Mouse (Mus musculus) intestine, postnatal 0 days (tissue): ENCODE measurements at regions not wholly inside any gene's neighbourhood (a gene's known extent, or its start where the extent isn't known, plus 50 kb on each side); places are given as distances from the start of the nearest gene placed in this dataset.

Experiments used
- ATAC-seq: fragments of 200-750 bp; cut with Nextera tagmentation; 2 replicates; pipeline ENCODE4 v1.8.0; 2017; ENCODE audit warnings: mild to moderate bottlenecking, moderate TSS enrichment, moderate library complexity
- H3K27ac ChIP-seq: fragments of 300-500 bp; sonication (generic); 2 replicates; pipeline ENCODE4 v1.5.1; 2014; ENCODE audit warnings: mild to moderate bottlenecking, low read depth, low read length, moderate library complexity
- H3K27me3 ChIP-seq: fragments of 300-500 bp; sonication (generic); replicated peaks from 2 replicates; pipeline ENCODE4 v1.6.1; 2014; ENCODE audit warnings: low read length, mixed read lengths; ENCODE audit not compliant: control insufficient read depth, insufficient read depth
- H3K36me3 ChIP-seq: fragments of 300-500 bp; sonication (generic); 2 replicates; pipeline ENCODE4 v1.6.1; 2014; ENCODE audit warnings: mild to moderate bottlenecking, moderate library complexity; ENCODE audit not compliant: control insufficient read depth, insufficient read depth
- H3K4me1 ChIP-seq: fragments of 300-500 bp; sonication (generic); replicated peaks from 2 replicates; pipeline ENCODE4 v1.6.1; 2014; ENCODE audit warnings: antibody characterized with exemption, low read length, mixed read lengths; ENCODE audit not compliant: control insufficient read depth, insufficient read depth
- H3K4me2 ChIP-seq: fragments of 300-500 bp; sonication (generic); replicated peaks from 2 replicates; pipeline ENCODE4 v1.6.1; 2014; ENCODE audit warnings: low read depth, mild to moderate bottlenecking, moderate library complexity
- H3K4me3 ChIP-seq: fragments of 300-500 bp; sonication (generic); 2 replicates; pipeline ENCODE4 v1.5.1; 2014; ENCODE audit warnings: low read depth, low read length
- H3K9ac ChIP-seq: fragments of 300-500 bp; sonication (generic); 2 replicates; pipeline ENCODE4 v1.6.1; 2014; ENCODE audit warnings: mild to moderate bottlenecking, low read depth, low read length
- H3K9me3 ChIP-seq: fragments of 300-500 bp; sonication (generic); 2 replicates; pipeline ENCODE4 v1.6.1; 2016; ENCODE audit warnings: mixed run types; ENCODE audit not compliant: control insufficient read depth
- CTCF ChIP-seq: sonication (generic); IDR thresholded peaks from 2 replicates; pipeline ENCODE4 v1.5.1; 2016; ENCODE audit warnings: low read depth, mild to moderate bottlenecking, control low read depth, antibody characterized with exemption, moderate library complexity
- WGBS: fragments of 180-500 bp; shearing (Covaris S2); extraction: QIAGEN DNeasy Blood & Tissue Kit; methylation state at CpG from one replicate; pipeline ENCODE4 v1.1.7; 2014; 5-methylcytosine and 5-hydroxymethylcytosine counted together

DNA sequence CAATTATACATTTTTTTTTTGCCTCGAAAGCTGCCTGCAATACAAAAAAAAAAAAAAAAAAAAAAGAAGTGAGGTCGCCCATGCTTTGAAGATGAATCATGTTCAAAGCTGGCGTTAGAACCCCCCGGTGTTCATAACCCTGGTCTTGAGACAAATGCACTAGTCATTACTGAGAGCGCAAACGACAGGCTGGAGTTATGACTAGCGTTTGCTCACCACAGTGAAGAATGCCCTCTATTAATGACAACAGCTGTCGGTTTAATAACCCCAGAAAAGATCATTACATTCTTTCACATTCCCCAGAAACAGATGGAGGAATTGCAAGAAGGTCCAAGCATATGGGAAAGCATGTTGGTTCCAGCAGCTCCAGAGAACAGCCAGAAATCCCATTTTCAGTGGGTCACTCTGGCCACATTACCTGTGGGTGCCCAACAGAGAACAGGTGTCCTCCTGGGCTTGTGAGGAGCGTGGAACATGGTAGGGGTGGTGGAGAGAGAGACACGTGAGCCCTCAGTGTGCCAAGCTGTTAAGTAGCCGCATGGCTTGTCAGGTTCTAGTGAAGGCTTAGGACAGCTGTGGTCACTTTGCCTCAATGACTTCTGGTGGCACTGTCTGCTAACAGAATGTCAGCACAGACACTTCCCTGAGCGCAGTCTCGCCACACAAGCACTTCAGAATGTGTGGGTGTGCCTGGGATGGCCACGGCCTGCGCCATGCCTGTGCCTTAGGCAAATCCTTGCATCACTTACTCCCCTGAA is 60.4 kb downstream of the Aipl1 start:
- Histone ChIP-seq H3K27ac (no peak overlapping the region), H3K4me3 (no peak overlapping the region), H3K9me3 (no peaks in the 10 kb centered on the region), H3K4me1 (no peaks in the 10 kb centered on the region), H3K9ac (no peak overlapping the region), H3K27me3 (no peaks in the 10 kb centered on the region), H3K4me2 (no peak overlapping the region), H3K36me3 (no peaks in the 10 kb centered on the region)
- no peak for ATAC-seq
- no peak for TF ChIP-seq CTCF
- 73% methylated on average over 15 of the region's 15 CpGs for WGBS

DNA sequence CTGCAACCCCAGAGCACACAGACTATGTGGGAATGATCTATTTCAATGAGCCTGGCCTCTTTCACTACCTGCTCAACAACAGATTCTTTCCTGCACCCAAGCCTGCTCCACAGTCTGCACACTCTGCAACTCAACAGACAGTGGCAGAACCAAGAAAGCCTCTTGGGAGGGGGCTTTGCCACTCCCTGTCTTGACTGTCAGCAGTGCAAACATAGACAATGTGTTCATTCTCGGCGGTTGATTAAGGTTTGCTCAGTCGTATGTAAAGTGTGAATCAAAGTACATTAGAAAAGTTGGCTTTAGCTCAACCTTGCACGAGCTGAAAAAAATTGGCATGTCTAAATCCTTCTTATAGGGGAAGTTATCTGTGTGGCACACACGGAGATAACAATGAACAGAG is 66.0 kb downstream of the Aipl1 start:
- 46% methylated on average over 5 of the region's 5 CpGs for WGBS
- Histone ChIP-seq H3K4me1 (no peaks in the 10 kb centered on the region), H3K4me3 (no peak overlapping the region), H3K9ac (no peak overlapping the region), H3K36me3 (no peaks in the 10 kb centered on the region), H3K4me2 (no peak overlapping the region), H3K9me3 (no peaks in the 10 kb centered on the region), H3K27ac (no peak overlapping the region), H3K27me3 (no peaks in the 10 kb centered on the region)
- ATAC-seq = no peak
- no peak for TF ChIP-seq CTCF

DNA sequence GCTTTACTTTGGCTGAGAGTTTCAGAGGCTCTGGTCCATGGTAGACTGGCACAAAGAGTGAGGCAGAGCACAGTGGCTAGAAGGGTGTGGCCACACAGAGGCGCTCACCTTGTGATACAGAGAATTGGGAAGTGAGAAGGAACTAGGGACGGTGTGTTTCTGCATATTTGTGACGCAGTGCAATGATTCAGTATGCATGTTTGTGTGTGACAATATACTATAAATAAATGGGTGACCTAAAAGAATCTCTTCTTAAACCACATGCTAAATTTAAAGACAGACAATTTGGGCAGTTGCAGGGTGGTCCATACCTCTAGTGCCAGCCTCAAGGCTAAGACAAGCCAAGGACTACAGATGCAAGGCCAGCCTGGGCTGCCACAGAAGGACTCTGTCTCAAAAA is 75.0 kb downstream of the Aipl1 start:
- ATAC-seq = no peak
- no peaks in the 10 kb centered on the region for H3K4me1 ChIP-seq
- 45% methylated on average over 3 of the region's 3 CpGs for WGBS

GRCm38 (mm10) chr11:71952533-71952932 is 84.8 kb downstream of the Aipl1 start:
- Histone ChIP-seq H3K36me3 (no peaks in the 10 kb centered on the region), H3K4me2 (no peak overlapping the region), H3K9me3 (no peaks in the 10 kb centered on the region), H3K4me3 (no peak overlapping the region), H3K9ac (no peak overlapping the region), H3K4me1 (no peaks in the 10 kb centered on the region), H3K27me3 (no peaks in the 10 kb centered on the region), H3K27ac (no peak overlapping the region)
- WGBS = 66% methylated on average over 2 of the region's 2 CpGs
- no peak for TF ChIP-seq CTCF
- no peak for ATAC-seq

More for the DNA sequence above, 75.0 kb downstream of the Aipl1 start:
- H3K4me3 ChIP-seq = no peak overlapping the region
- H3K36me3 ChIP-seq = no peaks in the 10 kb centered on the region
- no peak for TF ChIP-seq CTCF
- no peak overlapping the region for H3K27ac ChIP-seq
- H3K9ac ChIP-seq = no peak overlapping the region
- H3K9me3 ChIP-seq = no peaks in the 10 kb centered on the region
- no peak overlapping the region for H3K4me2 ChIP-seq
- no peaks in the 10 kb centered on the region for H3K27me3 ChIP-seq

DNA sequence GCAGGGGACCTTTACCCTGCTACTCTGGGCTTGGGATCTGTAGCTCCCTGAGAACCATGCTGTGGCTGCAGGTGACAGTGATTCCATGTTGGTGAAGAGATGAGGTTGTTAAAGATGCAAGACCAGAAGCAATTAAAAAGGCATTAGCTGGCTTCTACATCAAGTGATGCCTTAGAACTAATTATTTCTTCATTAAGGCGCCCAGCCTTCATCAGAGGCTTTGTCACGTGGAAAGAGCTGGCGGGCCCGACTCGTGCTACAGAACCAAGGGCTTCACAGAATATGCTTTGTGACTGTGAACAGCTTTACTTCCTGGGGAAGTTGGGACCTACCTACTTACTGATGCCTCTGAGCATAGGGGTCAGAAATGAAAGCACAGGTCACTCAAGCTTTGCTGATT is 90.1 kb downstream of the Aipl1 start:
- no peak overlapping the region for H3K9ac ChIP-seq

DNA sequence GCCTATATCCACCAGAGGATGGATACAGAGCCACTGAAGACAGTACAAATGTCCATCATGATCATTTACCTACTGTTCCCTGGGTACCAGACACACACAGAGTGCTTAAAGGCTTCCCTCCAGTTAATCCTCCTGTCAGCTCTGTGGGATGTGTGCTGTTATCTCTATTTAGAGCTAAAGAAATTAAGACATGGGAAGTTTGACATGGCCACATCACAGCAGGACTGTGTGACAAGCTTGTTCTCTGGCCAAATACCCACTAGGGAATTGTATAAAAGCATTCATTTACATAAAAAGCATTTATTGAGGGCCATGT is 92.3 kb downstream of the Aipl1 start:
- H3K27me3 ChIP-seq = no peaks in the 10 kb centered on the region
- no peak overlapping the region for H3K4me2 ChIP-seq
- H3K36me3 ChIP-seq = no peaks in the 10 kb centered on the region
- H3K4me3 ChIP-seq = no peak overlapping the region
- no peaks in the 10 kb centered on the region for H3K9me3 ChIP-seq
- no peak for TF ChIP-seq CTCF
- ATAC-seq = no peak
- no peak overlapping the region for H3K9ac ChIP-seq
- H3K4me1 ChIP-seq = no peaks in the 10 kb centered on the region
- no peak overlapping the region for H3K27ac ChIP-seq

More for the DNA sequence above, 90.1 kb downstream of the Aipl1 start:
- Histone ChIP-seq H3K4me2 (no peak overlapping the region), H3K27ac (no peak overlapping the region), H3K4me1 (no peaks in the 10 kb centered on the region), H3K36me3 (no peaks in the 10 kb centered on the region), H3K27me3 (no peaks in the 10 kb centered on the region), H3K4me3 (no peak overlapping the region), H3K9me3 (no peaks in the 10 kb centered on the region)
- 88% methylated on average over 5 of the region's 5 CpGs for WGBS
- TF ChIP-seq CTCF = no peak
- no peak for ATAC-seq
